Mouse (Mus musculus) CH12.LX (cell line): Measurements from ENCODE around the gene Aldh1b1.

Experiments used
- CHD2 ChIP-seq: IDR thresholded peaks from 2 replicates; pipeline ENCODE4 v1.6.1; 2011; ENCODE audit warnings: low read length, improper control_type of control experiment
- CTCF ChIP-seq, 2 experiments: IDR thresholded peaks in 1 of 2; conservative IDR thresholded peaks in 1 of 2; 2 replicates each; pipeline ENCODE4 v1.5.1; 2011 to 2012; ENCODE audit warnings: low read depth in 2 of 2, low read length in 2 of 2, improper control_type of control experiment in 1 of 2, inconsistent platforms in 1 of 2, mild to moderate bottlenecking in 1 of 2, moderate library complexity in 1 of 2
- EP300 ChIP-seq: IDR thresholded peaks from 2 replicates; pipeline ENCODE4 v1.6.1; 2011; ENCODE audit warnings: low read length, improper control_type of control experiment
- HCFC1 ChIP-seq: IDR thresholded peaks from 2 replicates; pipeline ENCODE4 v1.6.1; 2012; ENCODE audit warnings: low read depth, mild to moderate bottlenecking, inconsistent platforms, low read length, improper control_type of control experiment
- JUN ChIP-seq: IDR thresholded peaks from 2 replicates; pipeline ENCODE4 v1.6.1; 2011; ENCODE audit warnings: low read depth, mild to moderate bottlenecking, low read length, improper control_type of control experiment, moderate library complexity; ENCODE audit not compliant: insufficient read depth
- MAX ChIP-seq: IDR thresholded peaks from 2 replicates; pipeline ENCODE4 v1.6.1; 2011; ENCODE audit warnings: low read length, improper control_type of control experiment
- MYC ChIP-seq: IDR thresholded peaks from 2 replicates; pipeline ENCODE4 v1.6.1; 2011; ENCODE audit warnings: low read depth, mild to moderate bottlenecking, improper control_type of control experiment, low read length
- POLR2A ChIP-seq: IDR thresholded peaks from 2 replicates; pipeline ENCODE4 v1.6.1; 2011; ENCODE audit warnings: low read depth, mild to moderate bottlenecking, improper control_type of control experiment, low read length
- RAD21 ChIP-seq: IDR thresholded peaks from 2 replicates; pipeline ENCODE4 v1.6.1; 2011; ENCODE audit warnings: low read depth, mild to moderate bottlenecking, low read length, improper control_type of control experiment, moderate library complexity
- RCOR1 ChIP-seq: conservative IDR thresholded peaks from 2 replicates; pipeline ENCODE4 v1.6.1; 2012; ENCODE audit warnings: low read depth, mild to moderate bottlenecking, inconsistent platforms, low read length, improper control_type of control experiment
- SMC3 ChIP-seq: IDR thresholded peaks from 2 replicates; pipeline ENCODE4 v1.6.1; 2011; ENCODE audit warnings: low read depth, low read length, improper control_type of control experiment
- USF2 ChIP-seq: conservative IDR thresholded peaks from 2 replicates; pipeline ENCODE4 v1.6.1; 2011; ENCODE audit warnings: low read depth, low read length, improper control_type of control experiment
- ZMIZ1 ChIP-seq: IDR thresholded peaks from 2 replicates; pipeline ENCODE4 v1.6.1; 2012; ENCODE audit warnings: low read depth, mild to moderate bottlenecking, inconsistent platforms, low read length, improper control_type of control experiment

DNA sequence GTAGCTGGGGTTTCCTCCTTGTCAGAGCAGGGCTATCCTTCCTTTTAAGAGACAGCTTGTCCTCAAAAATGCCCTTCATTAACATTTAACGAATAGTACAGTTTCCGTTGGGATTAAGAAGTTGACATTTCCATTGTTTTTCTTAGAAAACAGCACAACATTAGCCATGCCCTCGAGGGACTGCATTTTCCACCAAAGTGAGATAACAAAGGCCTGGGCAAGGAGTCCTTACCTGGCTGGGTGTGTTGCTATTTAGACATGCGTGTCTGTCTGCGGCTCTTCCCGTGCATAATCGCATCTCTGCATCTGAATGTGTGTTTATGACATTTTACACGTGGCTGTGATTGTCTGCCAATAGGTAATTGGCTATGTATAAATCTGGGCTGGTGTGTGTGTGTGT, 27.6 kb upstream of the Aldh1b1 start:
- TF ChIP-seq SMC3: no peak
- TF ChIP-seq CTCF (conservative IDR thresholded peaks at IDR 0.05 in 1 of 2, IDR thresholded peaks at IDR 0.05 in 1 of 2; ENCODE audit: low read depth in 2 of 2, low read length in 2 of 2): no peak
- no peak for TF ChIP-seq USF2
- no peak for TF ChIP-seq ZMIZ1
- TF ChIP-seq POLR2A: no peak
- no peak for TF ChIP-seq MYC
- no peak for TF ChIP-seq RCOR1
- TF ChIP-seq MAX: no peak
- no peak for TF ChIP-seq CHD2
- no peak for TF ChIP-seq RAD21
- TF ChIP-seq EP300: no peak
- no peak for TF ChIP-seq HCFC1
- no peak for TF ChIP-seq JUN
